Mouse (Mus musculus) neural tube, embryonic 11.5 days (tissue): Measurements from ENCODE around the gene Irgm1. TPM values are rescaled to one million over a fixed set of nuclear protein-coding genes. Genes with fewer than 3 reads are reported as not detected.
A peak's percentile ranks its signal among the peaks of the same experiment; 100 is the strongest.
"Not testable (repeated sequence)": the region's sequence is repeated elsewhere in the genome, so short reads cannot be mapped to it uniquely, and the experiment has no call there.

ENCODE experiments used
- ATAC-seq: fragments of 200-750 bp; cut with Nextera tagmentation; 2 replicates; pipeline ENCODE4 v1.8.0; 2017; ENCODE audit warnings: moderate number of reproducible peaks, mild to moderate bottlenecking, moderate TSS enrichment, moderate library complexity; ENCODE audit not compliant: insufficient read depth, low FRiP score, low TSS enrichment
- DNase-seq: peaks from one replicate; pipeline ENCODE4 v3.0.0-alpha.2; 2015; ENCODE audit warnings: low spot score
- H3K27ac ChIP-seq: fragments of 300-500 bp; sonication (generic); 2 replicates; pipeline ENCODE4 v1.5.1; 2014; ENCODE audit warnings: low read depth, mild to moderate bottlenecking, low read length
- H3K27me3 ChIP-seq: fragments of 300-500 bp; sonication (generic); 2 replicates; pipeline ENCODE4 v1.6.1; 2014; ENCODE audit warnings: mild to moderate bottlenecking, low read length, mixed read lengths; ENCODE audit not compliant: control insufficient read depth, insufficient read depth
- H3K36me3 ChIP-seq: fragments of 300-500 bp; sonication (generic); 2 replicates; pipeline ENCODE4 v1.6.1; 2014; ENCODE audit warnings: mild to moderate bottlenecking, low read length, moderate library complexity, mixed read lengths; ENCODE audit not compliant: control insufficient read depth, insufficient read depth
- H3K4me1 ChIP-seq: fragments of 300-500 bp; sonication (generic); 2 replicates; pipeline ENCODE4 v1.6.1; 2014; ENCODE audit warnings: low read length, mixed read lengths; ENCODE audit not compliant: control insufficient read depth, insufficient read depth
- H3K4me2 ChIP-seq: fragments of 300-500 bp; sonication (generic); 2 replicates; pipeline ENCODE4 v1.6.1; 2014; ENCODE audit warnings: low read depth, mild to moderate bottlenecking, moderate library complexity
- H3K4me3 ChIP-seq: fragments of 300-500 bp; sonication (generic); 2 replicates; pipeline ENCODE4 v1.5.1; 2014; ENCODE audit warnings: low read depth, low read length
- H3K9ac ChIP-seq: fragments of 300-500 bp; sonication (generic); 2 replicates; pipeline ENCODE4 v1.6.1; 2014; ENCODE audit warnings: mild to moderate bottlenecking, low read length
- H3K9me3 ChIP-seq: fragments of 300-500 bp; sonication (generic); 2 replicates; pipeline ENCODE4 v1.6.1; 2016; ENCODE audit warnings: low read length; ENCODE audit not compliant: control insufficient read depth
- WGBS: fragments of 180-500 bp; shearing (Covaris S2); extraction: QIAGEN DNeasy Blood & Tissue Kit; methylation state at CpG from one replicate; pipeline ENCODE4 v1.1.7; 2014; 5-methylcytosine and 5-hydroxymethylcytosine counted together
- polyA plus RNA-seq: library from polyadenylated mRNA; unstranded; fragments of >200 nt; fragmentation: Nextera tagmentation; extraction: Ambion mirVana; gene quantifications from 2 replicates; pipeline ENCODE4 v1.2.1, GENCODE M21; 2014

The Irgm1 gene
- polyA plus RNA-seq, 1 experiment from 2014 or later, result 1.8 TPM

- Histone ChIP-seq H3K9ac (no peak overlapping the region), H3K27ac (no peak overlapping the region), H3K4me3 (no peak overlapping the region), H3K36me3 (no peaks in the 10 kb centered on the region), H3K4me1 (0 out of 2 replicates have a peak, but pooled peaks cover 3% of the 10 kb centered on the region), H3K27me3 (no peaks in the 10 kb centered on the region), H3K9me3 (no peaks in the 10 kb centered on the region), H3K4me2 (no peak overlapping the region)
- 94% methylated on average over 1 of the region's 1 CpGs for WGBS
- no peak for ATAC-seq
- DNase-seq, result no peak
Measured at GRCm38 (mm10) chr11:48876680-48877079, 5.2 kb upstream of the Irgm1 start.

DNA sequence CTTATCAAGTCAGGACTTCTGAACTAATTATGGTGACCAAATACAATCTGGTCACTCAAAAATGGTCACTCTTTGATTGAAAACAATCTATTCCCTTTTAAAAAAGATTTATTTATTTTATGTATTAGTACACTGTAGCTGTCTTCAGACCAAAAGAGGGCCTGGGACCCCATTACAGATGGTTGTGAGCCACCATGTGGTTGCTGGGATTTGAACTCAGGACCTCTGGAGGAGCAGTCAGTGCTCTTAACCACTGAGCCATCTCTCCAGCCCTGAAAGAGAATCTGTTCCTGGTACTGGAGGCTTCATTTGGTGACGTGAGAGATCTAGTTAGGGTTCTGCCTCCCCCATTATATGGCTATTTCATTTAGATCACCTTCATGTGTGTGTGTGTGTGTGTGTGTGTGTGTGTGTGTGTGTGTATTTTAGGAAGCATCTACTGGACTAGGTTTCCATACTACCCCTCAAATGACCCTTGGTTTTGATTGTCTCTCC lies 3.9 kb upstream of the Irgm1 start:
- not testable (repeated sequence) for H3K9ac ChIP-seq, H3K36me3 ChIP-seq, DNase-seq, H3K27me3 ChIP-seq, H3K4me1 ChIP-seq, H3K4me2 ChIP-seq, ATAC-seq, H3K27ac ChIP-seq, H3K9me3 ChIP-seq, H3K4me3 ChIP-seq
- 83% methylated on average over 1 of the region's 1 CpGs for WGBS

DNA sequence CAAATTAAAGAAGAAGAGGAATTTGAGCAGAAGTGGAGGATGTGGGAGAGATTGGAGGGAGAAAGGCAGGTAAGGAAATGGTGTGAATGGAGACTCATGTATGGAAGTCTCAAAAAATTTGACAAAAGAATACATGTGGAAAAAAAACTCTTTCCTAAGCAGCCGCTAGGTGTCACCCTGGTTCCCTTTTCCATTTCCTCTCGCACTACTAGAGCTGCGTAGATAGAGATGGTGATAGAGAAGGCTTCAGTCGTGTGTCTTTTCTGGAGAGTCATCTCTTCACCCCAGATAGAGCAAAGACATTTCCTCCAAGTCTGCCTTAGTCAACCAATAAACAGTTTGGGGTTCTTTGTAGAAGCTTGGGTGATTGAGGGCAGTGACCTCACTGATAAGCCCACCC lies 3.0 kb upstream of the Irgm1 start:
- no peaks in the 10 kb centered on the region for H3K9me3 ChIP-seq
- ATAC-seq, result peak; percentile 48
- 2% methylated on average over 4 of the region's 4 CpGs for WGBS

GRCm38 (mm10) chr11:48873591-48874290 lies 2.3 kb upstream of the Irgm1 start:
- H3K4me3 ChIP-seq, result no peak overlapping the region
- no peak overlapping the region for H3K9ac ChIP-seq
- 77% methylated on average over 10 of the region's 10 CpGs for WGBS
- 0 out of 2 replicates have a peak, but pooled peaks cover 3% of the 10 kb centered on the region for H3K4me1 ChIP-seq
- DNase-seq, result no peak
- H3K4me2 ChIP-seq, result no peak overlapping the region
- H3K36me3 ChIP-seq, result no peaks in the 10 kb centered on the region
- no peaks in the 10 kb centered on the region for H3K9me3 ChIP-seq
- no peak overlapping the region for H3K27ac ChIP-seq
- no peaks in the 10 kb centered on the region for H3K27me3 ChIP-seq
- no peak for ATAC-seq

More for the DNA sequence above, 3.0 kb upstream of the Irgm1 start:
- Histone ChIP-seq H3K4me3 (no peak overlapping the region), H3K27ac (no peak overlapping the region), H3K36me3 (no peaks in the 10 kb centered on the region), H3K27me3 (no peaks in the 10 kb centered on the region), H3K9ac (no peak overlapping the region), H3K4me1 (0 out of 2 replicates have a peak, but pooled peaks cover 3% of the 10 kb centered on the region), H3K4me2 (no peak overlapping the region)
- peak; percentile 62 for DNase-seq

GRCm38 (mm10) chr11:48872695-48873300 lies 1.3 kb upstream of the Irgm1 start:
- Histone ChIP-seq H3K27ac (no peak overlapping the region), H3K4me1 (0 out of 2 replicates have a peak, but pooled peaks cover 3% of the 10 kb centered on the region), H3K9me3 (no peaks in the 10 kb centered on the region), H3K36me3 (no peaks in the 10 kb centered on the region), H3K4me3 (no peak overlapping the region), H3K27me3 (no peaks in the 10 kb centered on the region), H3K9ac (no peak overlapping the region), H3K4me2 (no peak overlapping the region)
- DNase-seq (no peak), ATAC-seq (no peak)
- WGBS, result 82% methylated on average over 7 of the region's 7 CpGs

GRCm38 (mm10) chr11:48871817-48872541 lies 496 bp upstream of the Irgm1 start:
- 0 out of 2 replicates have a peak, but pooled peaks cover 3% of the 10 kb centered on the region for H3K4me1 ChIP-seq
- DNase-seq (peak; percentile 35), ATAC-seq (no peak)
- no peaks in the 10 kb centered on the region for H3K9me3 ChIP-seq
- no peaks in the 10 kb centered on the region for H3K36me3 ChIP-seq
- peak overlapping the region; percentile 43 for H3K4me2 ChIP-seq
- peak overlapping the region; percentile 0; the same call in 1 of the 2 replicates for H3K9ac ChIP-seq
- no peaks in the 10 kb centered on the region for H3K27me3 ChIP-seq
- no peak overlapping the region for H3K27ac ChIP-seq
- 8% methylated on average over 17 of the region's 17 CpGs for WGBS
- H3K4me3 ChIP-seq, result peak overlapping the region; percentile 38

DNA sequence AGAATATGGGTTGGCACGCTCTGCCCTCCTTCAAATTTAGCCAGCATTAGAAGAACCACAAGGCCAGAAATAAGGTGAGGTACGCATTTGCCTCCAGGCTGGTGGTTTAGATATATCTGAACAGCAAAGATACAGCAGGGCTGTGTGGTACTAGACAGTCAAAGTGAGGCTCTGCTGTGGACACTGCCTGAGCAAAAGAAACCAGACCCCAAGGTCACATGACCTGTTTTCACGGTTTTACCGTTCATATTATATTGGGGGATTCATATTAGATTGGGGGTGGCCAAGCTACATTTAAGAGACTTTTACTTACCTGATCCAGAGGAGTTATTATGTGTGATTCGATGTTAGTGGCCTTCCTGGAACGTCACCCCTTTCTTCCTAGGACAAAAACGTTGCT lies 702 bp downstream of the Irgm1 start:
- no peak for DNase-seq
- peak overlapping the region; percentile 43 for H3K4me2 ChIP-seq
- WGBS, result 44% methylated on average over 7 of the region's 7 CpGs
- no peaks in the 10 kb centered on the region for H3K27me3 ChIP-seq
- H3K36me3 ChIP-seq, result no peaks in the 10 kb centered on the region
- 0 out of 2 replicates have a peak, but pooled peaks cover 3% of the 10 kb centered on the region for H3K4me1 ChIP-seq
- peak overlapping the region; percentile 38 for H3K4me3 ChIP-seq
- peak overlapping the region; percentile 54 for H3K9ac ChIP-seq
- ATAC-seq, result no peak
- no peaks in the 10 kb centered on the region for H3K9me3 ChIP-seq
- H3K27ac ChIP-seq, result no peak overlapping the region

- H3K4me1 ChIP-seq, result 0 out of 2 replicates have a peak, but pooled peaks cover 3% of the 10 kb centered on the region
- WGBS, result 82% methylated on average over 7 of the region's 7 CpGs
- H3K9ac ChIP-seq, result no peak overlapping the region
- DNase-seq (no peak), ATAC-seq (no peak)
- H3K4me3 ChIP-seq, result no peak overlapping the region
- H3K27me3 ChIP-seq, result no peaks in the 10 kb centered on the region
- H3K9me3 ChIP-seq, result no peaks in the 10 kb centered on the region
- no peak overlapping the region for H3K27ac ChIP-seq
- H3K4me2 ChIP-seq, result no peak overlapping the region
- no peaks in the 10 kb centered on the region for H3K36me3 ChIP-seq
Measured at GRCm38 (mm10) chr11:48869380-48870110, 1.9 kb downstream of the Irgm1 start.
